Mouse (Mus musculus) lung, embryonic 16.5 days (tissue): Measurements from ENCODE around the gene Psmb8. TPM values are rescaled to one million over a fixed set of nuclear protein-coding genes. Genes with fewer than 3 reads are reported as not detected.
"Not testable (repeated sequence)": the region's sequence is repeated elsewhere in the genome, so short reads cannot be mapped to it uniquely, and the experiment has no call there.

Source experiments
- ATAC-seq: fragments of 200-750 bp; cut with Nextera tagmentation; 2 replicates; pipeline ENCODE4 v1.8.0; 2017; ENCODE audit warnings: low read depth, mild to moderate bottlenecking, moderate library complexity
- H3K27ac ChIP-seq: fragments of 300-500 bp; sonication (generic); 2 replicates; pipeline ENCODE4 v1.5.1; 2014; ENCODE audit warnings: mild to moderate bottlenecking, control low read depth, low read length
- H3K27me3 ChIP-seq: fragments of 300-500 bp; sonication (generic); 2 replicates; pipeline ENCODE4 v1.6.1; 2014; ENCODE audit warnings: low read depth, low read length, mixed read lengths; ENCODE audit not compliant: control insufficient read depth, insufficient read depth
- H3K36me3 ChIP-seq: fragments of 300-500 bp; sonication (generic); 2 replicates; pipeline ENCODE4 v1.6.1; 2014; ENCODE audit warnings: low read length; ENCODE audit not compliant: control insufficient read depth, insufficient read depth
- H3K4me1 ChIP-seq: fragments of 300-500 bp; sonication (generic); replicated peaks from 2 replicates; pipeline ENCODE4 v1.6.1; 2014; ENCODE audit warnings: low read length, mixed read lengths; ENCODE audit not compliant: control insufficient read depth, insufficient read depth
- H3K4me2 ChIP-seq: fragments of 300-500 bp; sonication (generic); 2 replicates; pipeline ENCODE4 v1.6.1; 2014; ENCODE audit warnings: low read depth, low read length, control low read depth
- H3K4me3 ChIP-seq: fragments of 300-500 bp; sonication (generic); 2 replicates; pipeline ENCODE4 v1.5.1; 2014; ENCODE audit warnings: mild to moderate bottlenecking, low read length, control low read depth
- H3K9ac ChIP-seq: fragments of 300-500 bp; sonication (generic); 2 replicates; pipeline ENCODE4 v1.6.1; 2014; ENCODE audit warnings: low read length, control low read depth
- H3K9me3 ChIP-seq: fragments of 300-500 bp; sonication (generic); 2 replicates; pipeline ENCODE4 v1.6.1; 2016; ENCODE audit warnings: low read length; ENCODE audit not compliant: control insufficient read depth
- WGBS: fragments of 180-500 bp; shearing (Covaris S2); extraction: QIAGEN DNeasy Blood & Tissue Kit; methylation state at CpG from one replicate; pipeline ENCODE4 v1.1.7; 2014; 5-methylcytosine and 5-hydroxymethylcytosine counted together
- polyA plus RNA-seq: library from polyadenylated mRNA; unstranded; fragments of >200 nt; fragmentation: Nextera tagmentation; extraction: Ambion mirVana; gene quantifications from 2 replicates; pipeline ENCODE4 v1.2.1, GENCODE M21; 2015

The Psmb8 gene
- polyA plus RNA-seq, 1 experiment from 2014 or later, result 21.4 TPM

DNA sequence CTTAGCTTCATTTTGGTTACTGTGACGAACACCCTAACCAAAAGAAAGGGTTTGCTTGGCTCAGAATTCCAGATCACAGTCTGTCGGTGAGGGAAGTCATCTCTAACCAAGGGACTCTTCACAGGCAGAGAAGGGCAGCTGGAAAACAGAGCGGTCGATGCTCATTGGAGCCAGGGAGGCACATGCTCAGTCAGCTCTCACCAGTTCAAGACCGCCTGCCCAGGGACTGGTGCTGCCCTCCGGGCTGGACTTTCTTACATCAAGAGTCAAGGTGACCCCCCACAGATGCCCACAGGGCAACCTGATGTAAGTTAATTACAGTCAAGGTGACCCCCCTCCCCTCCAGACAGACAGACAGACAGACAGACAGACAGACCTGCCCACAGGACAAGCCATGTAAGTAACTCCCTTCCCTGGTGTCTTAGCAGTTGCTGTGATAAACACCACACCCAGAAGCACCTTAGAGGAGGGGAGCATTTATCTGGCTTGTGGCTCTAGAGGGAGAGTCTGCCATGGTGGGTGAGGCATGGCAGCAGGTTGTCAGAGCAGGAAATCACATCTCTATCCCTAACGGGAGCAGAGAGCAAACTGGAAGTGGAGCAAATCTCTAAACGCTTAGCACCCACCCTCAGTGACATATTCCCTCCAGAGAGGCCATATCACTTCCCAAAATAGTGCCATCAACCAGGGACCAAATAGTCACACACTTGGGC is 19.9 kb downstream of the Psmb8 start:
- H3K9ac ChIP-seq, result no peak overlapping the region
- H3K36me3 ChIP-seq, result no peaks in the 10 kb centered on the region
- H3K27me3 ChIP-seq, result peaks cover 17% of the 10 kb centered on the region
- H3K4me1 ChIP-seq, result no peaks in the 10 kb centered on the region
- no peak for ATAC-seq
- H3K27ac ChIP-seq, result no peak overlapping the region
- no peak overlapping the region for H3K4me2 ChIP-seq
- 78% methylated on average over 8 of the region's 8 CpGs for WGBS
- H3K9me3 ChIP-seq, result no peaks in the 10 kb centered on the region
- H3K4me3 ChIP-seq, result no peak overlapping the region

GRCm38 (mm10) chr17:34217986-34218385 is 20.5 kb downstream of the Psmb8 start:
- 83% methylated on average over 5 of the region's 5 CpGs for WGBS
- Histone ChIP-seq H3K9ac (no peak overlapping the region), H3K27me3 (peaks cover 13% of the 10 kb centered on the region), H3K4me2 (no peak overlapping the region), H3K9me3 (no peaks in the 10 kb centered on the region), H3K27ac (no peak overlapping the region), H3K36me3 (no peaks in the 10 kb centered on the region), H3K4me1 (no peaks in the 10 kb centered on the region), H3K4me3 (no peak overlapping the region)
- ATAC-seq, result no peak

GRCm38 (mm10) chr17:34218675-34219074 is 21.2 kb downstream of the Psmb8 start:
- 0 out of 2 replicates have a peak overlapping the region, but pooled peaks have one; percentile 5 for H3K4me3 ChIP-seq
- H3K36me3 ChIP-seq, result no peaks in the 10 kb centered on the region
- no peaks in the 10 kb centered on the region for H3K9me3 ChIP-seq
- no peak overlapping the region for H3K27ac ChIP-seq
- H3K4me2 ChIP-seq, result peak overlapping the region; percentile 1; the same call in 1 of the 2 replicates
- H3K9ac ChIP-seq, result no peak overlapping the region
- H3K27me3 ChIP-seq, result peaks cover 7% of the 10 kb centered on the region
- WGBS, result 65% methylated on average over 11 of the region's 11 CpGs
- ATAC-seq, result peak; percentile 69
- no peaks in the 10 kb centered on the region for H3K4me1 ChIP-seq

DNA sequence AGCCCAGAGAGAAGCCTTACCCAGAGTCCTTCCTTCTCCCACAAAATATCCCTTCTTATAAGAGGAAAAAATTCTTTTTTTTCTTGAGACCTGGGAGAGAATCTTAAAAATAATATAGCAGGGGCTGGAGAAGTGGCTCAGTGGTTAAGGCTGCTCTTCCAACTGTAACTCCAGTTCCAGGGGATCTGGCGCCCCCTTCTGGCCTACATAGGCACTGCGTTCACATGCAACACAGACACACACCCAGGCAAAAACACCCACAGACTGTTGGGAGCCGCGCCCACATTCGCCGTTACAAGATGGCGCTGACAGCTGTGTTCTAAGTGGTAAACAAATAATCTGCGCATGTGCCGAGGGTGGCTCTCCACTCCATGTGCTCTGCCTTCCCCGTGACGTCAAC is 21.6 kb downstream of the Psmb8 start:
- 83% methylated on average over 7 of the region's 11 CpGs for WGBS
- not testable (repeated sequence) for H3K4me2 ChIP-seq, ATAC-seq, H3K9me3 ChIP-seq, H3K4me1 ChIP-seq, H3K36me3 ChIP-seq, H3K27ac ChIP-seq, H3K9ac ChIP-seq, H3K4me3 ChIP-seq, H3K27me3 ChIP-seq

- H3K27ac ChIP-seq, ATAC-seq, H3K4me3 ChIP-seq, H3K27me3 ChIP-seq, H3K4me2 ChIP-seq, H3K9me3 ChIP-seq, H3K9ac ChIP-seq, H3K36me3 ChIP-seq, H3K4me1 ChIP-seq: not testable (repeated sequence)
- WGBS, result 96% methylated on average over 3 of the region's 7 CpGs
Measured at GRCm38 (mm10) chr17:34219801-34220200, 22.3 kb downstream of the Psmb8 start.

DNA sequence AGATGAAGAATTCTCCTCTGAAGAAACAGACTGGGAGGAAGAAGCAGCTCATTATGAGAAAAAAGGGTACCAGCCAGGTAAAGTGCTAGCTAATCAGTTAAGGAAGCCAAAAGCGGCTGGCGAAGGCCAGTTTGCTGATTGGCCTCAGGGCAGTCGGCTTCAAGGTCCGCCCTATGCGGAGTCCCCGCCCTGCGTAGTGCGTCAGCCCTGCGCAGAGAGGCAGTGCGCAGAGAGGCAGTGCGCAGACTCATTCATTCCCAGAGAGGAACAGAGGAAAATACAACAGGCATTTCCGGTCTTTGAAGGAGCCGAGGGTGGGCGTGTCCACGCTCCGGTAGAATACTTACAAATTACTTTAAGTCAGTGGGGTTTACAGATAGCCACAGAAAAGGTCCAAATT is 22.9 kb downstream of the Psmb8 start:
- H3K27ac ChIP-seq, H3K4me2 ChIP-seq, H3K36me3 ChIP-seq, H3K4me3 ChIP-seq, H3K4me1 ChIP-seq, H3K9me3 ChIP-seq, H3K27me3 ChIP-seq, ATAC-seq, H3K9ac ChIP-seq: not testable (repeated sequence)
- 100% methylated on average over 6 of the region's 16 CpGs for WGBS

GRCm38 (mm10) chr17:34224816-34225215 is 27.3 kb downstream of the Psmb8 start:
- 87% methylated on average over 3 of the region's 3 CpGs for WGBS
- no peak for ATAC-seq
- Histone ChIP-seq H3K9me3 (no peaks in the 10 kb centered on the region; the same call in 1 of the 2 replicates), H3K4me1 (no peaks in the 10 kb centered on the region), H3K4me2 (no peak overlapping the region), H3K4me3 (no peak overlapping the region), H3K36me3 (no peaks in the 10 kb centered on the region), H3K27me3 (no peaks in the 10 kb centered on the region), H3K27ac (no peak overlapping the region), H3K9ac (no peak overlapping the region)

DNA sequence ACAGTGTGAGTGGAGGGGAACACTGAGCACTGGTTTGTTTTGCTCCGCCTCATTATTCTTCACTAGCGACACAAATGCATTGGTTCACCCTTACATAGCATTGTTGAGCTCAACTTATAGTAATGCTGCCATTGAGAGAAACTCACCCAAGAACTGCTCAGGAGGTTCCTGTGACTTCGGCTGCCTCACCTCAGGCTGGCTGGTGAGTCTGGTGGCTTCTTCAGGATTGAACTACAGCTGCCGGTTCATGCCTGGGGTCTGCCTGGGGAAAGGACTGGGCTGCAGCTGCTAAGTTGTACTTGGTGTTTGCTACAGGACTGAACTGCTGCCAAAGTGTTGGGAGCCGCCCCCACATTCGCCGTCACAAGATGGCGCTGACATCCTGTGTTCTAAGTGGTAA is 27.9 kb downstream of the Psmb8 start:
- H3K9me3 ChIP-seq, result no peaks in the 10 kb centered on the region; the same call in 1 of the 2 replicates
- ATAC-seq, result no peak
- no peak overlapping the region for H3K4me2 ChIP-seq
- no peaks in the 10 kb centered on the region for H3K4me1 ChIP-seq
- H3K9ac ChIP-seq, result no peak overlapping the region
- H3K4me3 ChIP-seq, result no peak overlapping the region
- no peaks in the 10 kb centered on the region for H3K36me3 ChIP-seq
- no peaks in the 10 kb centered on the region for H3K27me3 ChIP-seq
- 93% methylated on average over 8 of the region's 8 CpGs for WGBS
- H3K27ac ChIP-seq, result no peak overlapping the region

- H3K4me2 ChIP-seq, H3K27me3 ChIP-seq, H3K4me3 ChIP-seq, H3K27ac ChIP-seq, H3K9me3 ChIP-seq, H3K36me3 ChIP-seq, ATAC-seq, H3K9ac ChIP-seq, H3K4me1 ChIP-seq: not testable (repeated sequence)
- WGBS, result over 99% methylated on average over 12 of the region's 23 CpGs
Measured at GRCm38 (mm10) chr17:34225911-34226310, 28.4 kb downstream of the Psmb8 start.

- H3K27me3 ChIP-seq, H3K9me3 ChIP-seq, H3K36me3 ChIP-seq, H3K4me2 ChIP-seq, H3K4me3 ChIP-seq, H3K4me1 ChIP-seq, H3K27ac ChIP-seq, ATAC-seq, H3K9ac ChIP-seq: not testable (repeated sequence)
- 98% methylated on average over 5 of the region's 9 CpGs for WGBS
Measured at GRCm38 (mm10) chr17:34230971-34231370, 33.5 kb downstream of the Psmb8 start.
